Mouse (Mus musculus) kidney, embryonic 14.5 days (tissue): ENCODE results near the gene Cat. TPM values are rescaled to one million over a fixed set of nuclear protein-coding genes. Genes with fewer than 3 reads are reported as not detected.
A peak's percentile ranks its signal among the peaks of the same experiment; 100 is the strongest.

ENCODE experiments used
- ATAC-seq: fragments of 200-750 bp; cut with Nextera tagmentation; 2 replicates; pipeline ENCODE4 v1.8.0; 2017; ENCODE audit warnings: moderate number of reproducible peaks, mild to moderate bottlenecking, moderate TSS enrichment, moderate library complexity; ENCODE audit not compliant: low FRiP score, low TSS enrichment
- H3K27ac ChIP-seq: fragments of 300-500 bp; sonication (generic); 2 replicates; pipeline ENCODE4 v1.5.1; 2014; ENCODE audit warnings: low read depth, mild to moderate bottlenecking, low read length, moderate library complexity, mixed read lengths
- H3K27me3 ChIP-seq: fragments of 300-500 bp; sonication (generic); 2 replicates; pipeline ENCODE4 v1.6.1; 2014; ENCODE audit warnings: mild to moderate bottlenecking, low read length; ENCODE audit not compliant: control insufficient read depth, insufficient read depth
- H3K36me3 ChIP-seq: fragments of 300-500 bp; sonication (generic); 2 replicates; pipeline ENCODE4 v1.6.1; 2014; ENCODE audit warnings: low read length, mixed read lengths; ENCODE audit not compliant: control insufficient read depth, insufficient read depth
- H3K4me1 ChIP-seq: fragments of 300-500 bp; sonication (generic); 2 replicates; pipeline ENCODE4 v1.6.1; 2014; ENCODE audit warnings: low read length, mixed read lengths; ENCODE audit not compliant: control insufficient read depth, insufficient read depth
- H3K4me2 ChIP-seq: fragments of 300-500 bp; sonication (generic); replicated peaks from 2 replicates; pipeline ENCODE4 v1.6.1; 2014; ENCODE audit warnings: low read depth, mild to moderate bottlenecking, low read length
- H3K4me3 ChIP-seq: fragments of 300-500 bp; sonication (generic); 2 replicates; pipeline ENCODE4 v1.5.1; 2014; ENCODE audit warnings: mild to moderate bottlenecking, low read length
- H3K9ac ChIP-seq: fragments of 300-500 bp; sonication (generic); 2 replicates; pipeline ENCODE4 v1.6.1; 2014; ENCODE audit warnings: low read depth, mild to moderate bottlenecking, low read length, moderate library complexity
- H3K9me3 ChIP-seq: fragments of 300-500 bp; sonication (generic); 2 replicates; pipeline ENCODE4 v1.6.1; 2016; ENCODE audit warnings: low read length; ENCODE audit not compliant: control insufficient read depth
- WGBS: fragments of 180-500 bp; shearing (Covaris S2); extraction: QIAGEN DNeasy Blood & Tissue Kit; methylation state at CpG from one replicate; pipeline ENCODE4 v1.1.7; 2014; 5-methylcytosine and 5-hydroxymethylcytosine counted together
- polyA plus RNA-seq: library from polyadenylated mRNA; unstranded; fragments of >200 nt; fragmentation: Nextera tagmentation; extraction: Ambion mirVana; gene quantifications from 2 replicates; pipeline ENCODE4 v1.2.1, GENCODE M21; 2014

The Cat gene
- polyA plus RNA-seq, 1 experiment from 2014 or later = 110 TPM

DNA sequence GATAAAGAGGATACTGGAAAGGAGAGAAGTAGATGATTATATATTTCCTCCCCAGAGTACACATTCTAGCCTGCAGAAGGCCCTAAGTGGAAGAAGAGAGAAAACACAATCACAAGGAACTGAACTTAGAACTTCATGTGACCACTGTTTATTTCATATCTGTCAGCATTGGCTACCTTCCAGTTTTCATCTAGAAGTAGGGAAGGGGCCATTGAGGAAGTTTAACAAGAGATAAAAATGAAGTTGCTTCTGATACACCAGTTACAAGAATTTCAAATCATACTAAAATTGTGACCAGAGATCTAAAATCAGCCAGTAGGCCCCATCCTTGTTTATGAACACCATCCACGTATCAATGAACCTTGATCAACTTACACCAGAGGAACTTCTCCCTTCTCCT lies 19.5 kb upstream of the Cat start:
- Histone ChIP-seq H3K27ac (no peak overlapping the region), H3K4me3 (no peak overlapping the region), H3K9me3 (no peaks in the 10 kb centered on the region), H3K4me1 (no peaks in the 10 kb centered on the region), H3K36me3 (no peaks in the 10 kb centered on the region), H3K9ac (no peak overlapping the region), H3K4me2 (no peak overlapping the region), H3K27me3 (no peaks in the 10 kb centered on the region)
- no peak for ATAC-seq
- WGBS = 91% methylated on average over 1 of the region's 1 CpGs

GRCm38 (mm10) chr2:103500769-103501168 lies 15.8 kb upstream of the Cat start:
- Histone ChIP-seq H3K36me3 (no peaks in the 10 kb centered on the region), H3K27ac (no peak overlapping the region), H3K9ac (no peak overlapping the region), H3K4me1 (no peaks in the 10 kb centered on the region), H3K4me3 (no peak overlapping the region), H3K27me3 (no peaks in the 10 kb centered on the region), H3K4me2 (no peak overlapping the region), H3K9me3 (no peaks in the 10 kb centered on the region)
- ATAC-seq = no peak
- 70% methylated on average over 2 of the region's 2 CpGs for WGBS

DNA sequence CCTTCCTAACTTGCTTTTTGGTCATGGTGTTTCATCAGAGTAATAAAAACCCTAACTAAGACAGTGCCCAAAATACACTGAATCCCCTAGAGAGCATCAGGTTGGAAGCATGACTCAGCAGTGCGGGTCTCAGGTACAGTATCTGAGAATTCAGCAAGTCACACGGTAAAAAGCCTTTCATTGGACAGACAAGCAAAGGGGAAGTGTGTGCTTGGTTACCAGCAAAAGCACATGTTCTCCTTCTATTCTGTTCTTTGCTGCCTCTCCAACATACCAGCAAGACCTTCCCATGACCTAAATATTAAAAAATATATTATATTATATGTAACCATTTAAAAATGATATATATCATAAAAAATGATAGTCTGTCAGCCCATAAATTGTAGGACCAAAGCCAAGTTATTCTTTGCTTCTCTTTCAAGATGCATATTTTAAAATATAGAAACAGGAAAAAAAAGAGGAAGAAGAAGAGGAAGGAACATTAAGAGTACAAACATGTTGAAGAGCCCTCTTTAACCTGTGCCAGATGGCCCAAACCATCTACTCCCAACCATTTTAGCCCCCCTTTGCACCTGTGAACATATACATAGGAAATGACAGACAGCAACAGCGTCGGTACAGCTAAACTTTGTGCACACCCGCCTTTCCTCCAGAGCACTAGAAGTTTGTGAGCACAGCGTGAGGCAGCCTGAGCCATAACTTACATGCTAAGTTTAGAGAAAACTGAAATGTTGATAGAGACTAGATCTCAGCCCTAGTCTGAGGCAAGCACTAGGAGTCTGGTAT lies 10.9 kb upstream of the Cat start:
- Histone ChIP-seq H3K4me3 (no peak overlapping the region), H3K27ac (no peak overlapping the region), H3K4me2 (no peak overlapping the region), H3K9me3 (no peaks in the 10 kb centered on the region), H3K27me3 (no peaks in the 10 kb centered on the region), H3K4me1 (no peaks in the 10 kb centered on the region), H3K36me3 (no peaks in the 10 kb centered on the region), H3K9ac (no peak overlapping the region)
- no peak for ATAC-seq
- 86% methylated on average over 6 of the region's 6 CpGs for WGBS

DNA sequence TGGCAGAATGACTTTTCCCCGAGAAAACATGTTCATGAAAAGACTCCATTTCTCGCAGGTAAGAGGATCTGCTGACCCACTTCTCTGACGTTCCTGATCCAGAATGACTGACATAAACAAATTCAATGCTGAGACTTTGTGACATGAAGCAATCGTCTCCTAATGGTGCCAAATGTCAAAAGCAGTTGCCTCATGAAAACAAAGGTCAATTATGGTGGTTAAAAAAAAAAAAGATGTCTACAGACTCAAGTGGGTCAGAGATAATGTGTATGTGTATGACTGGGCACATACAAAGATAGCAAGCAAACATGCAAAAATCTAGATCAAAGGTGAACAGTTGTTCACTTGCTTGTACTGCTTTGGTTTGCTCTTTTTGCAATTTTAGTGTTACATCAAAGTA lies 8.9 kb upstream of the Cat start:
- H3K4me2 ChIP-seq = no peak overlapping the region
- WGBS = 78% methylated on average over 4 of the region's 4 CpGs

DNA sequence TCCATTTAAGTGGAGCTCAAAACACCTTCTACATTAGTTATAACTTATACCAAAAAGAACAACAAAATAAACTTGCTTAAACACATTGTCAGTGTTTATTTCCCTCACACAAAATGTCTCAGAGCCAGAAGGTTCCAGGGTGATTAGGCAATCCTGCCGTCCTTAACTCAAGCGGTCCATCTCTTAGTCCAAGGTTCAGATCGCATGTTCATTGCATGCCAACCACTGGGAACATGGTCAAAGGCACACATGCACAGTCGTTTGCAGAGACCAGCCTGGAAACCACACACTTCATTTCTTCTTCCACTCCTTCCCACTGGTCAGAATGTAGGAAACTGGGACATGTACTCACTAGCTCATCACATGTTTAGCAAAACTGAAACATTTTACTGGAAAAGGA lies 7.6 kb upstream of the Cat start:
- no peak overlapping the region for H3K27ac ChIP-seq
- no peaks in the 10 kb centered on the region for H3K4me1 ChIP-seq
- WGBS = 90% methylated on average over 4 of the region's 4 CpGs
- no peak overlapping the region for H3K4me3 ChIP-seq
- no peak for ATAC-seq
- no peak overlapping the region for H3K9ac ChIP-seq
- no peak overlapping the region for H3K4me2 ChIP-seq
- no peaks in the 10 kb centered on the region for H3K36me3 ChIP-seq
- H3K27me3 ChIP-seq = no peaks in the 10 kb centered on the region
- H3K9me3 ChIP-seq = no peaks in the 10 kb centered on the region

More for the DNA sequence above, 8.9 kb upstream of the Cat start:
- Histone ChIP-seq H3K4me3 (no peak overlapping the region), H3K4me1 (no peaks in the 10 kb centered on the region), H3K36me3 (no peaks in the 10 kb centered on the region), H3K9ac (no peak overlapping the region), H3K9me3 (no peaks in the 10 kb centered on the region), H3K27me3 (no peaks in the 10 kb centered on the region), H3K27ac (no peak overlapping the region)
- no peak for ATAC-seq

GRCm38 (mm10) chr2:103483986-103484520 lies 907 bp downstream of the Cat start:
- WGBS = 40% methylated on average over 5 of the region's 5 CpGs
- H3K4me2 ChIP-seq = peak overlapping the region; percentile 76
- peak overlapping the region; percentile 86; the same call in 1 of the 2 replicates for H3K9ac ChIP-seq
- H3K9me3 ChIP-seq = no peaks in the 10 kb centered on the region
- no peaks in the 10 kb centered on the region for H3K36me3 ChIP-seq
- no peaks in the 10 kb centered on the region for H3K27me3 ChIP-seq
- peak overlapping the region; percentile 87 for H3K4me3 ChIP-seq
- H3K27ac ChIP-seq = no peak overlapping the region
- ATAC-seq = no peak
- peaks cover 12% of the 10 kb centered on the region; the same call in 1 of the 2 replicates for H3K4me1 ChIP-seq

DNA sequence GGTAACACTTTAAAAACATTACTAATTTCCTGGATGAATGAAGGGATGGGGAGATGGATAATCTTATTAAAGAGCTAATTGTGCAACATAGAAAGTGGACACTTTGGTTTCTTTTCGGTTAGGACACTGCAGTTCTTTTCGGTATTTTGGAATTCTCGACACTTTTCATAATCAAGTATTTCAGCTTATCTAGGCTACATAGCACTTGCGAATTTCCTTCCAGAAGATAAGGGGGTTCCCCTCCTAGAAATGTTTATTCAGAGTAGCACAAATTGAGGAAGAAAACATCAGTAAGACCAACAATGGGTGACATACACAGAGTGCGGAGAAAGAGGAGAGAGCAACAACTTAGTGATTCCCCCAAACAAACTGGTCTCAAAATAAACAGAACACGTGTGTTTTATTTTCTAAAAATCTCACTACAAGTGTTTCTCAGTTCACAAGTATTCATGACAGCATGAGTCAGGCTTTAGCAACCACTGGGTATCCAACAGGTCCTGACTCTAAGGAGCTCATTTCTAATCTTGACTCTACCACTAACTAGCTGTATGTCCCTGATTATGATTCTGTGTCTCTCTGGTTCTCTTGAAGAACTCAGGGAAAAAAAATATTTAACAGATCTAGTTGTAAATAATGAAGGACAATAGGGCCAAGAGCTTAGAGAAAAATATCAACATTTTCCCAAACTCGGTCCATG lies 1.5 kb downstream of the Cat start:
- H3K27ac ChIP-seq = no peak overlapping the region

DNA sequence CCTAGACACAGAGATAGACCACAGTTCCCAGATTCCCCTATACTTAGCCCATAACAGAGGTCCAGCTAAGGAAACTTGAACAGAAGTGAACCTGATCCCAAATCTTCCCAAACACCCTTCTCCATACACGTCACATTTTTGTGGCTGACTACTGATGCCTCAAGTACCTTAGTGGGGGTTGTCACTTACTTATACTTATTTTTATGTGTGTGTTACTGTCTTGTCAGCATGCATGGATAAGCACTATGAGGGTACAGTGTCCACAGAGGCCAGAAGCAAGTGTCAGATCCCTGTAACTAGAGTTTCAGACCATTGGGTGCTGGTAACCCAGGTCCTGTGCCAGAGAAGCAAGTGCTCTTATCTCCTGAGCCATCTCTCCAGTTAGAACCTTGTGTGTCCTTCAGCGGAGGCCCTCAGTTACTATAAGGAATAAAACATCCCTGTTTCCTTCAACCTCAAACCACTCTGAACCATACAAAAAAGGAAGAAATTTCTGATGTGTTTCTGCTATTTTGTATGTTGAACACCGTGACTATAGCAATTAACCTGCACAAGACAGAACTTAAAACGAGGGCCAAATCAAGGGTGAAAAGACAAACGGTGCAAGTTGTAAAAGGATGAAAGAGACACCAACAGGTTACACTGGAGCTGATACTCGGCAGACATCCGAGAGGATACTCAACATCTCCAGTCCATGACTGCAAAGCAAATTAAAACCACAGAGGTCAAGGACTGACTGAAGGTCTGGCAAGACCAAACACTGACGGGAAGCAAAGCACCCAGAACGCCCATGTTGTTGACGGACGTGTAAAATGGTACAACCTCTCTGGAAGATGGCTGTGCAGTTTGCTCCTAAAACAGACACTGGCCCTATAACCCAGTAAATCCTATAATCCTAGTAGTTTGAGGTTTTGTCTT lies 3.4 kb downstream of the Cat start:
- Histone ChIP-seq H3K4me3 (no peak overlapping the region), H3K9ac (no peak overlapping the region), H3K27me3 (no peaks in the 10 kb centered on the region), H3K9me3 (no peaks in the 10 kb centered on the region), H3K4me2 (no peak overlapping the region), H3K27ac (no peak overlapping the region), H3K36me3 (no peaks in the 10 kb centered on the region), H3K4me1 (peaks cover 12% of the 10 kb centered on the region; the same call in 1 of the 2 replicates)
- 49% methylated on average over 11 of the region's 11 CpGs for WGBS
- ATAC-seq = no peak

More for the DNA sequence above, 1.5 kb downstream of the Cat start:
- Histone ChIP-seq H3K9ac (peak overlapping the region; percentile 86; the same call in 1 of the 2 replicates), H3K27me3 (no peaks in the 10 kb centered on the region), H3K4me1 (peaks cover 12% of the 10 kb centered on the region; the same call in 1 of the 2 replicates), H3K36me3 (no peaks in the 10 kb centered on the region), H3K4me3 (peak overlapping the region; percentile 87; the same call in 1 of the 2 replicates), H3K4me2 (peak overlapping the region; percentile 76), H3K9me3 (no peaks in the 10 kb centered on the region)
- ATAC-seq = no peak
- WGBS = 82% methylated on average over 7 of the region's 7 CpGs
